Mouse (Mus musculus) ES-Bruce4 (cell line): ENCODE measurements around the gene Slc39a11.
"Not testable (repeated sequence)": the region's sequence is repeated elsewhere in the genome, so short reads cannot be mapped to it uniquely, and the experiment has no call there.

Source experiments
- CTCF ChIP-seq: IDR thresholded peaks from one replicate; pipeline ENCODE4 v1.8.1; 2011; ENCODE audit warnings: low read depth, low read length
- EP300 ChIP-seq: IDR thresholded peaks from 2 replicates; pipeline ENCODE4 v1.6.1; 2011; ENCODE audit warnings: low read depth, low read length; ENCODE audit not compliant: insufficient read depth
- POLR2A ChIP-seq: IDR thresholded peaks from one replicate; pipeline ENCODE4 v1.8.1; 2011; ENCODE audit warnings: low read length; ENCODE audit not compliant: insufficient read depth

- not testable (repeated sequence) for TF ChIP-seq CTCF, EP300, POLR2A
Observed at GRCm38 (mm10) chr11:113660213-113660612, 10.3 kb upstream of the Slc39a11 start.
